Mouse (Mus musculus): ENCODE data around the gene Chst14. TPM values are rescaled to one million over a fixed set of nuclear protein-coding genes. Genes with fewer than 3 reads are reported as not detected.

The Chst14 gene
- total RNA-seq, 2 experiments from 2014 or later, result 9.3 to 9.8 TPM

DNA sequence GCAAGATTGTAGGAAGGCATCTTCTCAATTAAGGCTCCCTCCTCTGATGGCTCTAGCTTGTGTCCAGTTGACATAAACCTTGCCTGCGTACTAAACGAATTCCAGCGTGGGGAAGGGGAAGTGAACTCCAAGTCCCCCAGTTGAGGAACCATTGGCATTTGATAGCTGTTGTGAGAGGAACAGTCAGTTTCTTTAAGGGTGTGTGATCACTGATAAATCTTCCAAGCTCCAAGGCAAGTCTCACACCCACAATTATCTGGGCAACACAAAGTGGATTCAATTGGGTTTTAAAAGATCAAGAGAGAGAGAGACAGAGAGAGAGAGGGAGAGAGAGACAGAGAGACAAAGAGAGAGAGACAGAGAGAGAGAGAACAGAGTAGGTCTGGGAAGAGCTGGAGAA lies 23.4 kb downstream of the Chst14 start:
- DNase-seq (ENCODE audit: low spot score), result no peak

DNA sequence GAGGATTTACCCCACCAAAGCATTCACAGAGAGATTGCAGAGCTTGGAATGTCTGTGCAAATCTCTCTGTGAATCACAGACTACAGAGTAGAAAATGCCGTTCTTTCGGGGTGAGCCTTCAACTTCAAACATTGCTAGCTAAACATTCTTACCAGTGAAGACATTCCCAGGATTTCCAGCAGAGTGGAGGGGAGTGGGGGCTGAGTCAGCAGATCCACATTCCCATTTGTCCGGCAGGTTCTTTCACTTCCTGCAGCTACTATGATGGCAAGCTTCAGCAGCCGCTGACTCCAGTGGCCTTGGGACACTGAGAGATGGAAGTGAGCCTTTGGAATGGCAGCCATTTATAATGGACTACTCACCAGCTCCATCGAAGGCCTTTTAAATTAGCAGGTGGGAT lies 30.2 kb downstream of the Chst14 start:
- intact Hi-C loops (cut with DNase I), result no loop called here
- no peak for DNase-seq (ENCODE audit: low spot score)

More for the DNA sequence above, 23.4 kb downstream of the Chst14 start:
- intact Hi-C loops (cut with DNase I), result no loop called here

DNA sequence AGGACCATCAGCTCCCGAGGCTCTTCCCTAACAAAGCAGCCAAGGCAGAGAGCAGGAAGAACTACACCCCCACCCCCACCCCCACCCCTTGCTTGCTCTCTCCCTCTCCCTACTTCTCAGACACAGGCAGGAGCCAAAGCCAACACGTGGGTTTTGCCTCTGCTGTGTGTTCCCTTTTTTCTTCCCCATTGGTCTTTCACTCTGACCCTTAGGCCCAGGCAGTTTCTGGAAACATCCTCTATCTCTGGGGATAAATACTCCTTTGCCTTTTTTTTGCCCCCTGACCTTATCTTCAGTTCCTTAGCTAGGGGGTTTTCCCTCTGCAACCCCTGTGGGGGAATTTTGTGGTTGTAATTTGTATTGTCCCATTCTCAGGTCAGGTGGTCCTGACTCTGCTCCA lies 33.3 kb downstream of the Chst14 start:
- DNase-seq (ENCODE audit: low spot score), result no peak
- intact Hi-C loops (cut with DNase I), result no loop called here

DNA sequence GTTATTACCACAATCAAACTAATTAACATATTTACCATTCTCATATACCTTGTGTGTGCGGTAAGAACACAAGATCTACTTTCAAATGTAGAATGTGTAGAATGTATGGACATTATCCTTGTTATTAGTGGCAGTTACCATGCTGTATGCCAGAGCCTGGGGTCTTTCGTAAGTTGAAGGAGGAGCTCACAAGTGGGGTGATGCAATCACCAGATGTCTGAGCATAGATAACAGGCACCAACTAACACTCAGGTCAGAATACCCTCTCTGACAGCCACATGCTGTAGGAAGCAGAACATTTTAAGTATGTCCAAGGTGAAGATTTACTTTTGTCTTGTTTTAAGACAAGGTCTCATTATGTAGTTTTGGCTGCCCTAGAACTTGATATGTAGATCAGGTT lies 34.1 kb downstream of the Chst14 start:
- intact Hi-C loops (cut with DNase I), result no loop called here

DNA sequence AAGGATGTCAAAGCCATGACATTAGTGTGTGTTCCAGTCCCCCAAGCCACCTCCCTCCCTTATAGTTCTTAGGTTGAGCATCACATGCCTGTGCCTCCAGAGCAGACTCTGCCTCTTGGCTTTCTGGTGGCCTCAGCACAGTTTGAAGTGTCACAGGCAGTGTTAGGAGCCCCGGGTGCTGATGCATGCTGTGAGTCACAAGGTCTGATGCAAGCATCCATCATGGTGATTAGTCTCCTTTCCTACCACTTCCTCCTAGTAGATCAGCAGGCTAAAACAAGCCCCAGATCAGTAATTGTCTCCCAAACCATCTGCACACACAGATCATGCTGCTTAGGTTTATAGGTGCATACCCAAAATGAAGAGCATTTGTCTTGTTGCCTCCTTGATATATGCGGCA lies 35.2 kb downstream of the Chst14 start:
- intact Hi-C loops (cut with DNase I), result no loop called here
- no peak for DNase-seq (ENCODE audit: low spot score)

More for the DNA sequence above, 34.1 kb downstream of the Chst14 start:
- DNase-seq (ENCODE audit: low spot score), result no peak

DNA sequence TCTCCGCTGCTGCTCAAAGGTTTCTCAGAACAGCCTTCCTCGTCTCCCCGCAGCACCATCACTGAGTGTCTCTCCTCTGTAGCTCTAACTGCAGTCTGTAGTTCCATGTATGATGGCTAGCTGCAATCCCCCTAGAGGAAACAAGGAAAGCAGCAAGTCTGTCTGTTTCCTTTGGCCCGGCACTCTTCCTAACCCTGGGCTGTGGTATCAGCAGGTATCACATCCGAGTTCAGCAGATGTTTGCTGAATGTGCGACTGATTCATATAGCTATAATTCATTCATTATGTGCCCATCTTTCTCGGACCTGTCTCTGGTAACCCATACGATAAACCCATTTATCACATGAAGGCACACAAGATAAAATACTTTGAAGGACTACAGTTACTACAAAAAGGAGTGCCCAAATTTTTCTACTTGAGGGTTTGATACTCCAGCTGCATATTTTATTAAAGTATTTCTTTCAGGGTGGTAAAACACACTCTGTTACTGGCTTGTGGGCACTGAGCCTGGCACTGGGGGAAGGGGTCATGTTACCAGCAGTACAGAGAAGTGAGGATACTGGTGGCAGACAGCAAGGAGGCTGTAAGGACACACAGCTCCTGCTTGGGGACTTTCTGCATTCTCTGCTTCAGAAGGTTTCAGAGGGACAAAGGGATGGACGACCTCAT lies 36.8 kb downstream of the Chst14 start:
- intact Hi-C loops (cut with DNase I), result no loop called here
- DNase-seq (ENCODE audit: low spot score), result no peak

DNA sequence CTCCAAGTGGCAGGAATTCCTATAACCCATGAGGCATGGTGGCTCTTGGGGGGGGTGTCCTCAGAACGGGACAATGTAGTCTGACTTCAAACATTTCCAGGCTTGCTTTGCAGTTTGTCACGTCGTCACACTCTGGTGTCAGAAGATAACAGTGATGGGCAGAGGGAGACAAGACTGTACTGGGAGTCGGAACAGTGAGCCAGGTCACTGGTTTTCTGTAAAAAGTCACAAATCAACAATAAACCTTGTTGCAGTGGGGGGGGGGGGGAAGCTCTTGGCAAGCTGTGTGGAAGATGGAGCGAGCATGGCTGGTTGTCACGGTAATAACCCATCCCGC lies 37.3 kb downstream of the Chst14 start:
- DNase-seq (ENCODE audit: low spot score), result no peak
- intact Hi-C loops (cut with DNase I), result no loop called here

DNA sequence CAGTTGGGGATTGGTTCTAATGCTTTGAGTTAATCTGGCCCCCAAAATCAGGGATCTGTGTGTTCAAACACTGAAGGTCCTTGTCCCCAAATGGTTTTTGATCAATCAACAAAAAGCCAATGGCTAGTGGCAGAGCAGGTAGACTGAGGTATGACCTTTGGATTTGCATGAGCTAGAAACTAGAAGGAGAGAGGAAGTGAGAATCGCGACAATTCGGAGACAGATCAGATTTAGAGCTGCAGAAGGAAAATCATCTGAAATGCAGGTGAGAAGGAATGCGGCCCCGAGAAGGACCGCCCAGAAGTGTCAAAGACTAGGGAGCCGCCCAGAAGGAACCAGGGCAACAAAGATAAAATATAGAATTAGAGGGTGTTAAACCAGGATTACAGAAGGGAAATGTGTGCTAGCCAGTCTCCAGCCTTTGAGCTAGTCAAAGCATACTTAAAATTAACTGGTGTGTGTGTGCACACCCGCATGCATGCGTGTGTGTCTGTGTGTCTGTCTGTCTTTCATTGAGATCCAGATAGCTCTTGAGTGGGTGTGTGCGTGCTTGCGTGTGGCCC lies 43.4 kb downstream of the Chst14 start:
- intact Hi-C loops (cut with DNase I), result loop anchor here (5.0 to 10.0 kb wide), 2 partner anchors 202 to 335 kb away; no protein-coding TSS in a partner anchor
- DNase-seq (ENCODE audit: low spot score), result no peak

DNA sequence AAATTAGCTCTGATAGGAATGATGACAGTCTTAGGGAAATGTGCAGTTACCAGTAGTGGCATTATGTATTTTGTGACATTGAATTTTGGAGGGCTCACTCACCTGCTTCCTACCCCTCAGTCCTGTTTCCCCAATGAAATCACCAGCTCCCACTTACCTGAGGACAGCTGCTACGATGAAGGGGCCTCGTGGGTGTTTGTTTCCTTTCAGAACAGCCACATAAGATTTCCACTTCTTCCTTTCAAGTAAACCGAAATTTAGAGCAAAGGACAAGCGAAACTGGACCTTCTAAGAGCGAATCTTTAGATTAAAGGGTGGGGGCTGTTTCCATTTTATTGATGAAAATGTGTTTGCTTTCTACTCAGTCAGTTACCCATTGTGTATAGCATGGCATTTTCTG lies 45.8 kb downstream of the Chst14 start:
- intact Hi-C loops (cut with DNase I), result loop anchor here (2.0 to 10.0 kb wide), 3 partner anchors 69 to 337 kb away; no protein-coding TSS in a partner anchor
- no peak for DNase-seq (ENCODE audit: low spot score)

DNA sequence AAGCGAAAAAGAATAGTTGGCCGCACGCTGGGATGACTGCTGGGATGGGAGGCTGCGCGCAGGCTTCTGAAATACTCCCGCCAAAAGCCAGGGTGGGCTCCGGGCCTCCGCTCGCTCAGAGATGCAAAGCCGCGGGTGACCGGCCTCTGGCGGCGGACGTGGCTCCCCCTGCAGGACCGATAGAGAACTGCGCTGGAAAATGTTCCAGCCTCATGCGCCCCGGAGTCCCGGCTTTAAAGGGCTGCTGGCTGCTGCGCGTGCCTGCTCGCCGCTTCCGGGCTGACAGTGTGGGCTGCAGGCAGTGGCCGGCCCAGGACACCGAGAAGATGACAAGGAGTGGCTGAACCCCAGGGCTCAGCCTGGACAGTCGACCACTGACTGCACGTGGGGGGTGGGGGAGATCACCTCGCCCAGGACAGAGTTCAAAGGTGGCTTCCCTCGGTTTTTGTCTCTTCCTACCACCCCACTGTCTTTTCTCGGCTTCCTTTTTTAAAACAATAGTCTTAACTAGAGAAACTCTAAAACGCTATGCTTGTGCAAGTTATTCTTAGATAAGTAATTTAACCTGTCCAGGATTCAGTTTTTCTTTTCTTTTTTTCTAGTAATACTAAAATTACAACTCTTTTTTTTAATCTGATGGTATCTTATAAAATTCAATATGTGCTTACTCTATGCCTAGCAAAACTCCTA lies 46.5 kb downstream of the Chst14 start:
- intact Hi-C loops (cut with DNase I), result loop anchor here (2.0 to 10.0 kb wide), 3 partner anchors 70 to 338 kb away; no protein-coding TSS in a partner anchor
- DNase-seq (ENCODE audit: low spot score), result peak; percentile 73

DNA sequence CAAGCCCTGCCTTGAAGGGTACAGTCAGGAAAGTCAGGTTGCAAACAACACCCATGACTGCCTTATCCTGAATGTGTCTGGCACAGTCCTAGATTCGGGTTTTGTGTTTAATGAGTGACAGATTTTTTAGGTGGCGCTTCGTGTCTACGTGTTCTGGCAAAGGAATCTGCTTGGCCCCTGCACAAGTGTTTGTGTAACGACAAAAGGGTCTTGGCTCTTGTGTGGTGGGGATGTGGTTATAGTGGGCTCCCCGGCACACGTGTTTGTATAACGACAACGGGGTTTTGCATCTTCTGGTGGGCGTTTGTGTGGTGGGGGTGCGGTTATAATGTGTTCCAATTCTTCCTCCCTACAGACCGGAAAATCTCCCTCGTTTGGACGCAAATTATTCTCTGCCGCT lies 49.6 kb downstream of the Chst14 start:
- intact Hi-C loops (cut with DNase I), result loop anchor here (10.0 kb wide), 1 partner anchor 341 kb away; no protein-coding TSS in a partner anchor
- no peak for DNase-seq (ENCODE audit: low spot score)

DNA sequence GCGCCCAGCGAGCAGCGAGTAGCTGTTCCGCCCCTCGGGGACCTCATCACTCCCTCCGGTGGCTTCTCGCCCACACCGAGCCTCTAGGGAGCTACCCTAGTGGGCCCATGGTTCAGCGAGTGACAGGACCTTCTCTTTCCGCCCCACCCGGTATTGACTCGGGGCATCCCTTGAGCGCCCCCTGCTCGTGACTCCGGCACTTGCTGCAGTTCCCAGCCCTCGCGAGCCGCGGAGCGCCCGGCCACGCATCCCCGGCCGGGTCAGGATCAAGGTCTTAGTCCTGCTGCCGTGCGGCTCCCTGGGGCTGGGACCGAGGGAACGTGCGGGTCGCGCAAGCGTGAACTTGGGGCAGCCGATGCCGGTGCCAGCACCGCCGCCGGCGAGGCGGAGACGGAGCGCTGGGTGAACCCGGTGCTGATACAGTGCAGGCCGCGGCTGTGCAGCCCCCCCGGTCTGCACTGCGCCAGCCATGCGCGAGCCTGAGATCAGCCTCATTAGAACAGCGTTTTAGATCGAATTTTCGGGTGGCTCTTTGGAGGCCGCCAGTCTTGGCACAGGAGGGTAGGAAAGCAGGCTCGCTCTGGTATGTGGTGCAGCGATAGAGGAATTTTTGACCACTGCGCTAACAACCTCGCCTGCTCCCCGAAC lies 50.1 kb downstream of the Chst14 start:
- peak; percentile 78 for DNase-seq (ENCODE audit: low spot score)
- intact Hi-C loops (cut with DNase I), result loop anchor here (10.0 kb wide), 1 partner anchor 342 kb away; no protein-coding TSS in a partner anchor

DNA sequence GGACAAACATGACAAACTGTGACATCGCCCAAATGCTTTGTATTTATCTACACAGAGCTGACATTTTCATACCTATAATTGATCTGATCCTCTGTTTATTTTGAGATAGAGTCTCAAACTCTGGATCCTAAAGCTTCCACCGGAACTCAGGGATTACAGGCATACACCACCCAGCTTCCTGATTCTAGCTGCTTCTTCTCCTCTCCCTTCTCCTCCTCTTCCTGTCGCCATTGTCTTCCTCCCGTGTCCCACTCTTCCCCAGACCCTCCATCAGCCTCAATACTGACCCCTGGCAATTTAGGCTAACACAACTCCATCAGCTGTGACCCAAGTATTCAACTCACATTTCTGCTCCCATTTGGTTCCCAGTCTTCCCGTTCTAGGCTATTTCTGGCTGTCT lies 50.6 kb downstream of the Chst14 start:
- intact Hi-C loops (cut with DNase I), result loop anchor here (10.0 kb wide), 1 partner anchor 342 kb away; no protein-coding TSS in a partner anchor

DNA sequence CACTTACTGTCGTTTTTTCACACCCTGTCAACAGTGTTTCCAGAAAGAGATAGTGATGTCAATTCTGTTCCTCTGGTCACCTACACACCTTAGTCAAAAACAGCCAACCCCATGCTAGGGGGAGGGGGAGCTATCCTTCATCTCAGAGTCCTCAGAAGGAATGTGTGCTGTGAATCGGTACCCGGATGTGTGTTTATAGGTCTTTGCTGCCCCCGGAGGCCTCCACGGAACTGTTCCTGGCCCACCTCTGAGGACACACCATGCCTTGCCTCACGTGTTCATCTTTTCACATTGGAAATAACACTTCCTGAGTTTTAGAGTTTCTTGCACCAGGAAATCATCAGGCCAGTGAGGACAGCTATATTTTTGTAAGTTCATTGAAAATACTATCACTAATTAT lies 51.8 kb downstream of the Chst14 start:
- intact Hi-C loops (cut with DNase I), result loop anchor here (10.0 kb wide), 1 partner anchor 343 kb away; no protein-coding TSS in a partner anchor
- DNase-seq (ENCODE audit: low spot score), result no peak

More for the DNA sequence above, 50.6 kb downstream of the Chst14 start:
- DNase-seq (ENCODE audit: low spot score), result no peak

Other genes starting within 250 kb of the Chst14 start
- 1 to 10 TPM; 1.8 to 3.0 TPM for gene Ankrd63, start 222.5 kb upstream of the Chst14 start, total RNA-seq (2021)
- gene Plcb2, start 198.1 kb upstream of the Chst14 start, total RNA-seq (2021), result 1 to 10 TPM; 1.9 to 2.8 TPM
- 10 to 100 TPM; 26.7 to 32.4 TPM for gene Inafm2, start 180.7 kb upstream of the Chst14 start, total RNA-seq (2021)
- 10 to 100 TPM; 23.0 to 24.2 TPM for gene Ccdc9b, start 163.8 kb upstream of the Chst14 start, total RNA-seq (2021)
- gene Phgr1, start 153.7 kb upstream of the Chst14 start, total RNA-seq (2021), result not detected
- gene Disp2, start 146.8 kb upstream of the Chst14 start, total RNA-seq (2021), result under 1 TPM in 1 of 2 experiments, not detected in 1; 0.03 TPM
- 1 to 10 TPM; 1.4 to 1.6 TPM for gene Knstrn, start 112.5 kb upstream of the Chst14 start, total RNA-seq (2021)
- gene Ivd, start 64.5 kb upstream of the Chst14 start, total RNA-seq (2021), result 100 to 1,000 TPM; 297 to 304 TPM
- 10 to 100 TPM; 14.7 to 18.2 TPM for gene Bahd1, start 26.1 kb upstream of the Chst14 start, total RNA-seq (2021)
- 10 to 100 TPM; 10.0 to 13.0 TPM for gene Ccdc32, start 102.9 kb downstream of the Chst14 start, total RNA-seq (2021)
- gene Rpusd2, start 108.3 kb downstream of the Chst14 start, total RNA-seq (2021), result 1 to 10 TPM; 4.2 to 4.8 TPM
- under 1 TPM; 0.34 to 0.75 TPM for gene Knl1, start 120.6 kb downstream of the Chst14 start, total RNA-seq (2021)
- 1 to 10 TPM; 1.0 to 1.3 TPM for gene Rad51, start 186.3 kb downstream of the Chst14 start, total RNA-seq (2021)
- gene Rmdn3, start 230.5 kb downstream of the Chst14 start, total RNA-seq (2021), result 10 to 100 TPM; 18.7 to 20.2 TPM
- 1 to 10 TPM; 4.4 to 6.0 TPM for gene Gchfr, start 241.3 kb downstream of the Chst14 start, total RNA-seq (2021)
- gene Gm14137, start 248.0 kb downstream of the Chst14 start, total RNA-seq (2021), result under 1 TPM in 1 of 2 experiments, not detected in 1; 0.08 TPM

Measured in heart, postnatal 25 days (tissue).